Mouse (Mus musculus): ENCODE measurements around the gene Tssk2. TPM values are rescaled to one million over a fixed set of nuclear protein-coding genes. Genes with fewer than 3 reads are reported as not detected.

The Tssk2 gene
- not detected for total RNA-seq (2021)

DNA sequence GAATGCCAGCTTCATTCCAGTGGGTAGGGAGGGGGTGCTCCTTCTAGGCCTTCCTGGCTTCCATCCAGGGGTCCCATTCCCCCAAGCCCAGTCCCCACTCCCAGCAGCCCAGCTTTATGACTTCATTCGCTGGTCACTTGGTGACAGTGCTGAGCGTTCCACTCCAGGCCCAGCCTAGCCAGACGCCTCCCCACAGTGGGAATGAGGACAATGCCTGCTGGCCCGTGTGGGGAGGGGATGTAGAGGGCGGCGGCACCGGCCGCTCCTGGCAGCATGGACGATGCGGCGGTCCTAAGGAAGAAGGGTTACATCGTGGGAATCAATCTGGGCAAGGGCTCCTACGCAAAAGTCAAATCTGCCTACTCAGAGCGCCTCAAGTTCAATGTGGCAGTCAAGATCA, at the start of gene Tssk2, which contains the start of gene Dgcr2:
Gene Tssk2, plus strand, starts transcription at position 176 of the 400 bp plus-strand sequence.
Gene Dgcr2, minus strand, starts transcription at position 101 of the 400 bp plus-strand sequence.
- intact Hi-C loops (cut with DNase I): no loop called here
- DNase-seq (ENCODE audit: low spot score in 2 of 2): no peak

- intact Hi-C loops (cut with DNase I): no loop called here
- peak; percentile 68 to 70 for DNase-seq (ENCODE audit: low spot score in 2 of 2)
Measured at GRCm38 (mm10) chr16:17848928-17849327, 49.5 kb upstream of the Tssk2 start.

- intact Hi-C loops (cut with DNase I): no loop called here
- no peak for DNase-seq (ENCODE audit: low spot score in 2 of 2)
Measured at GRCm38 (mm10) chr16:17849486-17849885, 49.0 kb upstream of the Tssk2 start.

DNA sequence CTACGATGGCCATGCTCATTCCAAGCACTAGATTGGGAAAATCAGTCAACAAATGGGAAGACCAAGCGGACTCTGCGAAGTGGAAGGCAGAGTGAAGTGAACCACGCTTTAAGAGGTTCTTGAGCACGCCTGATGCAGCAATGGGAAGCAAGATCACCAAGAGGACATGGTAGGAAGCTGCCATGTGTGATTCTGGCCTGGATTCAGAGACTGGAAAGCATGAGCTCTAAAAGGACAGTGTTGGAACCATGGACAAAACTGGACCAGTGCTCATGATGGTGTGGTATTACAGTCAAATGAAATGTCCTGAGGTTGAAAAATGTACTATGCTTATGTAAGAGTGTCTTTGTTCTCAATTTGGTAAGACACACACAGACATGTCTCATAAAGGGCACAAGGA, 47.1 kb upstream of the Tssk2 start:
- intact Hi-C loops (cut with DNase I): no loop called here
- no peak for DNase-seq (ENCODE audit: low spot score in 2 of 2)

GRCm38 (mm10) chr16:17851860-17852259, 46.6 kb upstream of the Tssk2 start:
- DNase-seq (ENCODE audit: low spot score in 2 of 2): peak in 1 of 2 experiments; percentile 49
- intact Hi-C loops (cut with DNase I): no loop called here

DNA sequence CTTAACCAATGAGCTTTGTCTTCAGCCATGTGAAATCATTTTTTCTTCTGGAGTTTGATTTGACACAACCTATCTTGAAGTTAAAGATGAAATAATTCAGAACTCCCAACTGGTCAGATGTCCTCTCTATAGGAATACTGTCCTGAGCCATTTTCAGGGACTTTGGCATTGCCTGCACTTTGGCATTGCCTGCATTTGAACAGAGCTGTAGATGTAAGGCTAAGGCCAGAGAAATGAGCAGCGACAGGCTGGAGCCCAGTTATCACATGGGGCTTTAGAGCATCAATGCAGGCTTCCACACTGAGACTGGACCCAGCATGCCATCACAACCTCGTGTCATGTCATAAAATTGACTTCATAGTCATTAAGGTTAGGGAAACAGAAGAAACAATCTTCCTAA, 45.2 kb upstream of the Tssk2 start:
- intact Hi-C loops (cut with DNase I): no loop called here
- no peak for DNase-seq (ENCODE audit: low spot score in 2 of 2)

DNA sequence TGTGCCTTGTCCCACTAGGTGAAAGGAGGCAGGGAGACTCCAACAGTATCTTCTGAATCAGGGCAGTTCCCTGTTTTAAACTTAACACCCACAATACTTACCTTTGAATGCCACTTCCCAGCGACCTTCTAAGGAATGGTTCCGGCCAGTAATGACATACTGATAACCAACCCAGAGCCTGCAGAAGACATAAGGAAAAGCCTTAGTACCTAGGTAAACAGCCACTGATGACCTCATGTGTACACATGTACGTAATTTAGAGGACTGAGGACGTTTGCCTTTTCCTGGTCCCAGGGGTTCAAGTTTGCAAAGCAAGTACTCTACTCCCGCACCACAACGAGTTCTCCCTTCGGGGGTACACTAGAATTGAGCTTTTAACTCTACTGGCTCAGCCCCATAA, 41.3 kb upstream of the Tssk2 start:
- no peak for DNase-seq (ENCODE audit: low spot score in 2 of 2)
- intact Hi-C loops (cut with DNase I): no loop called here

DNA sequence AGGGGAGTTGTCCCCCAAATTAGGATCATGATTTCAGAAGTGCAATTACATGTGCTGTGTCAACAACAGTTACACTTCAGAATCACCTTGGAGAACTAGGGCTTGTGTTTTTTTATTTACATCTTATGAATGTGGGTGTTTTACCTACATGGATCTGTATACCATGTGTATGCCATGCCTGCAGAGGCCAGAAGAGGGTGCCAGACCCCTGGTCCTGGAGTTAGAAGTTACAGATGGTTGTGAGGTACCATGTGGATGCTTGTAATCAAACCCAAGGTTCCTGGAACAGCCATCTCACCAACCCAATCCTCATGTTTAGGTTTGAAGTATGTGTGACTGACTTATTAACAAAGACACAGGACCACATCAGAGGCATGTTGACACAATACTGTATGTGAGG, 39.8 kb upstream of the Tssk2 start:
- DNase-seq (ENCODE audit: low spot score in 2 of 2): no peak
- intact Hi-C loops (cut with DNase I): no loop called here

- intact Hi-C loops (cut with DNase I): no loop called here
- no peak for DNase-seq (ENCODE audit: low spot score in 2 of 2)
Measured at GRCm38 (mm10) chr16:17865293-17865692, 33.1 kb upstream of the Tssk2 start.

GRCm38 (mm10) chr16:17865770-17866169, 32.7 kb upstream of the Tssk2 start:
- no peak for DNase-seq (ENCODE audit: low spot score in 2 of 2)
- intact Hi-C loops (cut with DNase I): no loop called here

DNA sequence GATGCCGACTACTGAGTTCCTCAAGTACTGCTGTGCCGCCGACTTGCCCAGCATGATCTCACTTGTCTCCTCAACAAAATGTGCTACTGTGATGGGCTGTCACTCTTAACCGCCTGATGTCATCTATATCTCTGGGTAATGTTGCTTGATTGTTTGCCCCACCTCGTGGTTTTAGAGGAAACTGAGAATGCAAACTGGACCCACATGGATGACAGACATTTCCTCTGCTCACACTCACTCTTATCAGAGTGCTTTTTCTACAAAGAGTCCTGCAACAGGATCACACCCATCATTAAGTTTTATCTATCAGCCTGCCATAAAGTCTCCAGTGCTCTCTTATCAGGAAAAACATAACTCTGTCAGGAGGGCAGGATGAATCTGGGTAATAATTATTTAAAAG, 27.2 kb upstream of the Tssk2 start:
- intact Hi-C loops (cut with DNase I): no loop called here
- DNase-seq (ENCODE audit: low spot score in 2 of 2): no peak

- no peak for DNase-seq (ENCODE audit: low spot score in 2 of 2)
- intact Hi-C loops (cut with DNase I): no loop called here
Measured at GRCm38 (mm10) chr16:17872995-17873394, 25.4 kb upstream of the Tssk2 start.

DNA sequence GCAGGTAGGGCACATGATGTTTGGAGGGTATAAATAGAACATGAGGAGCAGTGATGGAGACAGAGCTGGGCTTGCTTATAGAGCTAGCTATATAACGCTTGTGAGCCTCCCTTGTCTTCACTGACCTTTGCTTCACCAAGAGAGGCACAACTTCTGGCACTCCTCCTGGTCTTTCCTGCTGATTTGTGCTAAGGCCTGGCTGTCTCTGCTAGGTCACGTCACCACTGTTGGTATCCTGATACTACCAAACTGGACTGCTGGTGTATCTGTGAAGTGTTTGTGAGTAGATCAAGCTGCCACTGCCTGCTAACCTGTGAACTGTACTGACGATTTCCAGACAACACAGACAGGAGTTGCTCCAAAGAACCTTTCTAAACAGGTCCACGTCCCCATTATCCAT, 23.3 kb upstream of the Tssk2 start:
- intact Hi-C loops (cut with DNase I): no loop called here
- DNase-seq (ENCODE audit: low spot score in 2 of 2): no peak

GRCm38 (mm10) chr16:17876096-17876495, 22.3 kb upstream of the Tssk2 start:
- DNase-seq (ENCODE audit: low spot score in 2 of 2): no peak
- intact Hi-C loops (cut with DNase I): no loop called here

GRCm38 (mm10) chr16:17879571-17879970, 18.9 kb upstream of the Tssk2 start:
- intact Hi-C loops (cut with DNase I): no loop called here
- DNase-seq (ENCODE audit: low spot score in 2 of 2): peak in 1 of 2 experiments; percentile 67

DNA sequence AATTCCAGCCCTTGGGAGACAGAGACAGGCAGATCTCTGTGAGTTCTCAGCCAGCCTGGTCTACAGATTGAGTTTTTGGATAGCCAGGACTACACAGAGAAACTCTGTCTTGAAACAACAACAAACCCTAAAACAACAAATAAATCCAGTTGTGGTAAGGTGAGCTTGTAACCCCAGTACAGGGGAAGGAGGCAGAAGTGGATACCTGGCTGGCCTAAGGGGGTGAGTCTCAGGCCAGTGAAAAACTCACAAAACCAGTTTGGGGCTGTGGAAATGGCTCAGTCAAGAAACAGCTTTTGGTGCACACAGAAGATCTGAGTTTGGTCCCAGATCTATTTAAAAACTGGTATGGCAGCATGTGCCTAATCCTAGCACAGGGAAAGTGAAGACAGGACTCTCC, 16.2 kb upstream of the Tssk2 start:
- intact Hi-C loops (cut with DNase I): no loop called here
- no peak for DNase-seq (ENCODE audit: low spot score in 2 of 2)

GRCm38 (mm10) chr16:17884116-17884515, 14.3 kb upstream of the Tssk2 start:
- intact Hi-C loops (cut with DNase I): no loop called here
- no peak for DNase-seq (ENCODE audit: low spot score in 2 of 2)

DNA sequence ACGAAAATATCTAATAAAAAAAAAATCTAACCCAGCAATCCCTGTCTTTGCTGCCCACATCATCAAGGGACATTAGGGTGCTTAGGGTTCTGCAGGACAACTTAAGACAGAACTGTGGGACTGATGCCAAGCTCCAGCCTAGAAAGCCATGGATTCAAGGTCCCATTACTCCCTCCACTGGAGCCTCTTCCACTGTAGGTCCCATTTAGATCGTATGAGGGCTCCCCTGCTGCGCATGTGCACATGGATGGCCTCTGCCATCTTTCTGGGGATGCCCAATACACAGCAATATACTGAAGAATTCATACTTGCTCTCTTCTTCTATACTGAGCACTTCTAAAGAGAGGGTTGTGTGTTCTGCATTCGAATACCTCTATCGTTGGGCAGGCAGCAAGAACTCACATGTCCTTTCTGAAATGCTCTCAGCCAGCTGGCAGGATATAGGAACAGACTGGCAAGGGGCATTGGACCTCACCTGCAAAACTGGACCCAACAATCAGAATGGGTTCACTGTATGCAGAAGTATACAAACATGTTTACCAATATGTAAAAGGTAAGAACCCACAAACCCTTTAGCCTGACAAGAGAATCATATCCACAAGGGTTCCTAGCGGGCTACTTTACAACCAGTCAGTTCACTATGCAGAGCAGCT, 8.6 kb upstream of the Tssk2 start:
- intact Hi-C loops (cut with DNase I): no loop called here
- no peak for DNase-seq (ENCODE audit: low spot score in 2 of 2)

- DNase-seq (ENCODE audit: low spot score in 2 of 2): no peak
- intact Hi-C loops (cut with DNase I): no loop called here
Measured at GRCm38 (mm10) chr16:17890342-17890727, 8.1 kb upstream of the Tssk2 start.

DNA sequence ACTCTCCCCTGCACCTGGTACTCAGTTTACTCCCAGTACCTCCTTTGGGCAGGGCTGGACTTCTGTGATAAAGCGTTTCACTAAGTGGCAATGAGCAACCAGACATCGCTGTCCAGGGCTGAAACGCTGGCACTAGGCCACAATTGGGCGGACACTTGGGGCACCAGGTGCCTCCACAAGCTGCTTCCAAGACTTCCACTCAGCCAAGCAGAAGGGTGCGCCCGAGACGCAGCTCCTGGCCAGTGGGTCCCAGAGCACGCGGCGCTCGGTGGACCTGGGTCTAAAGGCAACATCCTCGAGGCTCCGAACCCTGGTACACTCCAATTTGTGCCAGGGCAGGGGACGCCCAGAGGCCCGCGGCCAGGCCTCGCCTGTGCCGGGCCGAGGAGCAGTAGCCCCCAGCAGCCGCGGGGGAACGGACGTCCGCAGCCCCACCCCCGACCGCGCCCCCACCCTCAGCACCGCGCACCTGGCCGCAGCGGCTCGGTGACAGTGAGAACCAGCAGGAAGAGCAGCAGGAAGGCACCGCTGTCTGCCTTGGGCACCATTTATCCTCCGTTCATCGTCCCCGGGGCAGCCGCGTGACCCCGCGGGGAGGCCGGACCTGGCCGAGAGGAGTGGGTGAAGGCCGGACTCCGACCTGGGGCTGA, 7.4 kb upstream of the Tssk2 start:
- intact Hi-C loops (cut with DNase I): no loop called here
- DNase-seq (ENCODE audit: low spot score in 2 of 2): peak; percentile 35 to 58

GRCm38 (mm10) chr16:17891567-17891959, 6.9 kb upstream of the Tssk2 start, which contains the start of gene Gm20518:
Gene Gm20518 (minus strand): TSS chr16:17891671.
- intact Hi-C loops (cut with DNase I): no loop called here

More at GRCm38 (mm10) chr16:17891567-17891959, 6.9 kb upstream of the Tssk2 start, which contains the start of gene Gm20518:
- DNase-seq (ENCODE audit: low spot score in 2 of 2): peak; percentile 98 to 99
